Mouse (Mus musculus) adrenal gland, postnatal 4 days (tissue): ENCODE data around the gene Prmt8. TPM values are rescaled to one million over a fixed set of nuclear protein-coding genes. Genes with fewer than 3 reads are reported as not detected.

Experiments
- DNase-seq, 2 experiments: peaks; one replicate each; pipeline ENCODE4 v3.0.0; 2021 to 2022; ENCODE audit warnings: low spot score in 2 of 2, mixed read lengths in 2 of 2
- microRNA-seq: library from miRNA; unstranded; fragments of <30 nt; microRNA quantifications from one replicate; pipeline ENCODE4 v1.2.0, GENCODE M21; 2021
- total RNA-seq, 2 experiments: library from RNA; stranded (reverse); gene quantifications; 2 replicates each; pipeline ENCODE4 v1.2.3; 2021

The Prmt8 gene
- total RNA-seq, 2 experiments from 2014 or later: 0.42 TPM; not detected in 1

GRCm38 (mm10) chr6:127669313-127669712 is 100.0 kb downstream of the Prmt8 start:
- no peak for DNase-seq

GRCm38 (mm10) chr6:127663263-127663662 is 106.0 kb downstream of the Prmt8 start:
- no peak for DNase-seq

- no peak for DNase-seq
These were observed 107.5 kb downstream of the Prmt8 start for GRCm38 (mm10) chr6:127661717-127662292.

- no peak for DNase-seq
These were observed 109.3 kb downstream of the Prmt8 start for GRCm38 (mm10) chr6:127659966-127660365.

GRCm38 (mm10) chr6:127659472-127659871 is 109.8 kb downstream of the Prmt8 start:
- DNase-seq: no peak

GRCm38 (mm10) chr6:127657152-127657551 is 112.1 kb downstream of the Prmt8 start:
- no peak for DNase-seq

GRCm38 (mm10) chr6:127655988-127656387 is 113.3 kb downstream of the Prmt8 start:
- DNase-seq: no peak

- no peak for DNase-seq
These were observed 128.0 kb downstream of the Prmt8 start for GRCm38 (mm10) chr6:127641077-127641801.

Small RNAs within 50 kb of the gene (microRNA-seq; reads per million reads assigned to microRNA genes)
- not detected for gene Mir7233

Other genes with a start within 250 kb of the Prmt8 start
- gene Cracr2a, start 208.1 kb downstream of the Prmt8 start, total RNA-seq: 1 to 10 TPM; 3.9 to 4.3 TPM
- gene Tspan11, start 118.1 kb upstream of the Prmt8 start, total RNA-seq: 1 to 10 TPM; 9.5 TPM